Mouse (Mus musculus): ENCODE measurements around the gene Tmem9.

Tmem9 gene

GRCm38 (mm10) chr1:136007211-136008158 lies at the start of gene Tmem9:
TSS of gene Tmem9 (plus strand) at chr1:136008150.
- peak; percentile 58 for DNase-seq (ENCODE audit: low read depth)

GRCm38 (mm10) chr1:135958483-135958882 lies 49.5 kb upstream of the Tmem9 start:
- DNase-seq (ENCODE audit: low read depth), result peak; percentile 61

GRCm38 (mm10) chr1:135963177-135963576 lies 44.8 kb upstream of the Tmem9 start:
- DNase-seq (ENCODE audit: low read depth), result no peak

GRCm38 (mm10) chr1:135964561-135964960 lies 43.4 kb upstream of the Tmem9 start:
- DNase-seq (ENCODE audit: low read depth), result no peak

DNA sequence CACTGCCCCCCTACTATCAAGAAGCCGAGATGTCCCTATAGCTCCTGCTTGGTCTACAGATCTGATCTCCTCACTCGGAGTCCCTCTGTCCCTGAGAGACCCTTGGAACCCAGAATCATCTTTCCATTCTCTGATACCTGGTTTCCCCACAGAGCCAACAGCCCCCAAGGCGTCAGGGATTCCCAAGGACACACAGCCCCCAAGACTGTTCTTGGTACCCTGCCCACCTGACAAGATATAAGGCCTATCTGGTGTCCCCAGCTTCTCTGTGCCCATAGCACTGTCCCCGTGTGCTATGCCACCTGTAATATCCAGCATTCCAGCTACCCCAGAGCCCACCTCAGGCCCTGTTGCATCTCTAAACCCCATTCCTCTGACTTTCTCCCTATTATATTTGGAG lies 40.2 kb upstream of the Tmem9 start:
- DNase-seq (ENCODE audit: low read depth), result no peak

GRCm38 (mm10) chr1:135970486-135970885 lies 37.5 kb upstream of the Tmem9 start:
- no peak for DNase-seq (ENCODE audit: low read depth)

DNA sequence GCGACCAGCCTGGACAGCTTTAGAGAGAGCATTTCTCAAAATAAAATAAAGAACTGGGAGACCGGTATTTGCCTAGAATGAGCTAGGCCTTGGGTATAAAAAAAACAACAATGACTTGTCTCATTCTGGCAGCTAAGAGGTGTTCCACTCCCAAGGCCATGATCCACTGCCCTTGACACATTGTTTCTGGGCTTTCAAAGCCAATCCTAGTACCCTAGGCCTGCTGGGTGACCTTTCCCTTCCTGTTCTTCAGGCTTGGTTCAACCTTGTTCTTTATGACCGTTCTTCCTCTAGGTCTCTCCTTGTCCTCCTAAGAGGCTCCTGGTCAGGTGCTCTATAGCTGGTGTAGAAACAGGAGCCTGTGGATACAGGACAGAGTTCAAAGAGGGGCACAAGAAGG lies 35.4 kb upstream of the Tmem9 start:
- no peak for DNase-seq (ENCODE audit: low read depth)

- no peak for DNase-seq (ENCODE audit: low read depth)
Measured at GRCm38 (mm10) chr1:135984105-135984504, 23.8 kb upstream of the Tmem9 start.

- DNase-seq (ENCODE audit: low read depth), result no peak
Measured at GRCm38 (mm10) chr1:135989876-135990275, 18.1 kb upstream of the Tmem9 start.

DNA sequence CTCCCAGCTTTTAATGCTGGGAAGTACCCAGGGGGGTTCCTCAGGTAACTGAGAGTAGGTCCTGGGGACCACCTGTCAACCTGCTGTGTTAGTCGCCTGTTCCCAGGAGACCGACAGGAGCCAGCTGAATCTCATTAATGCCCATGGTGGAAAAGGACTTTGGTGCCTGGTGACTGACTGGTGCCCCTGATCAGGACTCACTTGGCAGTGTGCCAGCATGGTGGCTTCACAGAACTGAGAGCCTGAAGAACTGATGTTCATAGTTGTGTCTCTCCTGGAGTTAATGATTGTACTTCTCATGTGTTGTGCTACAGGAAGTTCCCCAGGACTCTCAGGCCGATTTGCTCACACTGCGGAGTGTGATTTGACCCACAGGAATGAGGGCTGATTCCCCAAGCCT lies 14.5 kb upstream of the Tmem9 start:
- DNase-seq (ENCODE audit: low read depth), result no peak

- DNase-seq (ENCODE audit: low read depth), result no peak
Measured at GRCm38 (mm10) chr1:135997537-135997936, 10.4 kb upstream of the Tmem9 start.

DNA sequence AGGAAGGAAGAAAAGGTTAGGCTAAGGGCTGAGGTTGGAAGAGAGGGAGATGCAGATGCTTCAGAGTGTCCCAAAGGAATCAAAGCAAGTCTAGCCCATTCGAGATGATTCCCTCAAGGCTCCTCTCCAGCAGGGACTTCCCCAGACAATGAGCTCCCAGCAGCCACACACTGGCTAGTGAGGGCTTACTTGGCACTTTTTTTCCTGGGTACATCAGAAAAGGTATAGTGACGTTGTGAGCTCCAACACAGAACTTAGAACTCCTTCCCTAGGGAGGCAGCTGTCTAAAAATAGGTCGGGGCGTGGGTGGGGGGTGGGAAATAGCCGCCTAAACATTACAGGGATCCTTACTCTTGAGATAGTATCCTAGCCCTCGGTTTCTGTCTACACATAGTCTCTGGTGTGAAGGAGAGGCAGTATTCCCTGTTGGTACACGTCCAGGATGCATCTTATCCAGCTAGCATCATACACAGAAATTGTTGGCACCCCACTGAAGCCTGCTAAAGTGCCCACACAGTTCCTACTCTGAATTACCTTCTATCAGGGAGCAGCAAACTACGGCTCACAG lies 8.1 kb upstream of the Tmem9 start:
- no peak for DNase-seq (ENCODE audit: low read depth)

DNA sequence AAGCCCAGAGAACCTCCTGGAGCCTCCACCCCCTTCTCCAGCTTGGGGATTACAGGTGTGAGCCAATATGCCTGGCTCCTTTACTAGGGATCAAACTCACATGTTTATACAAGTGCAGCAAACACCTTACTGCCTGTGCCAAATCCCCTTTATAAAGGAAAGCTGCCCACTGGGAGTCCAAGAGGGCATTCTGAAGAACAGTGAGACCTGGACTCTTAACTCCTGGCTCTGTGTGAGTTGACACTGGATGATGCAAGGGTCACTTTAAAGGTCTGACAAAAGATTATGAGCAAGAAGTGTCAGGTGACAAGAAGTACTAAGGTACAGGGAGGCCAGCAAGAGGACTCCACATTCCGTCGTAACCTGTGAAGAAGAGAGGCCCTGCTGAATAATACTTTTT lies 6.5 kb upstream of the Tmem9 start:
- no peak for DNase-seq (ENCODE audit: low read depth)

DNA sequence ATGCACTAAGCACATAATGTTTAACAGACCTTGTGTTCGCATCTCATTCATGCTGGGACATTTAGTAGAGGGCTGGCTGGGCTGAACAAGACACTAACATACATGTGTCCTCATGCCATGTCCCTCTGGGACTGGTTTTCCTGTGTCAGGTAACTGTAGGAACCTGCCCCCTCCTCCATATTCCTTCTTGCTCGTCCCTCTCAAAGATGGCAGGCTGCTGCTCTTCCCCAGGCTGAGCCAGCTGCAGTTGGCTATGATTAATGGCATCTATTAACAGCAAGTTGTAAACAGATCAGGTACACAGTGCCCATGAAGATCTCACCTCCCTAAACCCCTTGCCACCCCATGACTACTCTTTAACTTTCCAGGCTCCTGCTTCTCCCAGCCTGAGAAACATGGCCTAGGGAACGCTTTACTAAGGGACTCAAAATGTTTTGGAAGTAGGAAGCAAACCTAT lies 1.6 kb upstream of the Tmem9 start, which contains the start of gene Igfn1:
Gene Igfn1, minus strand, starts transcription at position 51 of the 457 bp plus-strand sequence.
- DNase-seq (ENCODE audit: low read depth), result no peak

- no peak for DNase-seq (ENCODE audit: low read depth)
Measured at GRCm38 (mm10) chr1:136008159-136008533, 196 bp downstream of the Tmem9 start.

GRCm38 (mm10) chr1:136010247-136010646 lies 2.3 kb downstream of the Tmem9 start:
- DNase-seq (ENCODE audit: low read depth), result no peak

- no peak for DNase-seq (ENCODE audit: low read depth)
Measured at GRCm38 (mm10) chr1:136013513-136013912, 5.6 kb downstream of the Tmem9 start.

GRCm38 (mm10) chr1:136014796-136015502 lies 7.0 kb downstream of the Tmem9 start:
- DNase-seq (ENCODE audit: low read depth), result no peak

DNA sequence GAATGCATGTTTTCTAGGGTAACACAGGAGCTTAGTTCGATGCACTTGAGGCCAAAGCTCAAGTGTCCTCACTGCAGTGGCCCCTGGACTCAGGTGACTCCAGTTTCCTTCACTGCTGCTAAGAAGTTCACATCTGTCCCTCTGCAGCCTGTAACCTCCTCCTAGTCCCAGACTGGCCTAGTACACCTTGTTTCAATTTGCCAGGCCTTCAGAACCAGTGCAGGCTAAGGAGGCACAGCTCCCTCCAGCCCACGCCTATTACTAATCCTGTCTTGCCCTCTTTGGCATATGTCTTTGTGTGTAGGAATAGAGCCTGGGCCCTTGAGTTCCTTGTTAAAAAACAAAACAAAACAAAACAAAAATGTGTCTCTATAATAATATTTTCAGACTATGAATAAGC lies 9.4 kb downstream of the Tmem9 start:
- DNase-seq (ENCODE audit: low read depth), result no peak

DNA sequence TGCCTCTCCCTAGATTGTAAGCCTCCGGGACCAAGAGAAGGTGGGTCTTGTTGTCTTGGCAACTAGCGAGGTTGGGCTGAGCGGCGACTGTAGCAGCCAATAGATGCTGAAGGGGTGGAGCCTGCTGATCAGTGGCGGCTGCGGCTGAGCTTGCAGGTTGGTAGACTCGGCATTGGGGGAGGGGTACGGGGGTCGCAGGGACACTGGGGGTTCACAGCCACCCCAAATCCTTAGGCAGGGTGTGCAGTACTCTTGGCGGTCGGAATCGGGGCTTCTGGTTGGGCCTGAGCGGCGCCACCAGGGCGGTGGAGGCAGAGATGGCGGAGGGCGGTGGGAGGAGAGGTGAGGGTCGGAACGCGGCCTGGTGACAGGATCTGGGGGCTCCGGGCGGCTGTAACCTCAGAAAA lies 10.0 kb downstream of the Tmem9 start:
- DNase-seq (ENCODE audit: low read depth), result peak; percentile 91

GRCm38 (mm10) chr1:136018390-136019189 lies 10.6 kb downstream of the Tmem9 start:
- peak; percentile 58 for DNase-seq (ENCODE audit: low read depth)

- DNase-seq (ENCODE audit: low read depth), result no peak
Measured at GRCm38 (mm10) chr1:136030201-136030600, 22.3 kb downstream of the Tmem9 start.
